27 mouse cellular contexts compared by ENCODE assay signal in the genomic region with DNA sequence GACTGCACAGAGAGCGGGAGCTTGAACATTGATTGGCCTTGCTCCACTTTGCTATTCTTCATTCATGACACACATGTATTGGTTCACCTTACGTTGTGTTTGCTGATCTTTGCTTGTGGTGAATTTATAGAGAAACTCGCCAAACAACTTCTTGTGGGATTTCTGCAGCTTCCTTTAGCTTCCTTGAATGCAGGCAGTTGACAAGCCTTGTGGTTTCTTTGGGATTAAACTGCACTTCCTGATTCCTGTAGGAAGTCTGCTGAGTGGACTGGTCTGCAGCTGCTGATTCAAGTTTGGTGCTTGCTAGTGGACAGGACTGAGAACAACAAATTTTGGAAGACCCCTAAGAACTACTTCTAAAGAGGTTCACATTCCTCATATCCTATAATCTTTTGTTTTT.
DNase-seq lines count a peak whose midpoint lies in the region; ATAC-seq lines count a peak whose summit lies in the region.
"Had no signal": no experiment of that assay in that cellular context is flagged by ENCODE, and none has a peak within 500 bp of the region (broad histone marks: within the 10 kb centered on the region; RNA-seq: fewer than 3 reads in every experiment).

No protein-coding gene starts in this region.

- H3K4me3 ChIP-seq in megakaryocyte, embryonic 14.5 days (replicated peaks), result peak overlapping the region; percentile 74
- no peak overlapping the region for H3K4me3 ChIP-seq in limb, embryonic 10.5 days
- H3K4me3 ChIP-seq: embryonic facial prominence, embryonic 12.5 days; embryonic facial prominence, embryonic 15.5 days; erythroblast, embryonic 14.5 days; forebrain, embryonic 10.5 days; forebrain, embryonic 12.5 days had no signal

- H3K36me3 ChIP-seq in megakaryocyte, embryonic 14.5 days (replicated peaks; ENCODE audit: low read length), result no peaks in the 10 kb centered on the region
- H3K36me3 ChIP-seq in limb, embryonic 10.5 days, result no peaks in the 10 kb centered on the region
- H3K36me3 ChIP-seq: embryonic facial prominence, embryonic 12.5 days; embryonic facial prominence, embryonic 15.5 days; forebrain, embryonic 10.5 days; forebrain, embryonic 12.5 days; G1E had no signal

- no peaks in the 10 kb centered on the region for H3K9me3 ChIP-seq in megakaryocyte, embryonic 14.5 days
- no peaks in the 10 kb centered on the region for H3K9me3 ChIP-seq in limb, embryonic 10.5 days (replicated peaks)
- H3K9me3 ChIP-seq: embryonic facial prominence, embryonic 12.5 days; embryonic facial prominence, embryonic 15.5 days; forebrain, embryonic 10.5 days; forebrain, embryonic 12.5 days; G1E had no signal

- H3K27me3 ChIP-seq in megakaryocyte, embryonic 14.5 days (replicated peaks), result no peaks in the 10 kb centered on the region
- H3K27me3 ChIP-seq in limb, embryonic 10.5 days (ENCODE audit: low read depth, poor library complexity, severe bottlenecking), result no peaks in the 10 kb centered on the region
- H3K27me3 ChIP-seq: CH12.LX; embryonic facial prominence, embryonic 12.5 days; embryonic facial prominence, embryonic 15.5 days; forebrain, embryonic 12.5 days; Patski had no signal

- H3K4me1 ChIP-seq in megakaryocyte, embryonic 14.5 days, result peaks cover 19% of the 10 kb centered on the region
- no peaks in the 10 kb centered on the region for H3K4me1 ChIP-seq in limb, embryonic 10.5 days
- H3K4me1 ChIP-seq: embryonic facial prominence, embryonic 12.5 days; embryonic facial prominence, embryonic 15.5 days; forebrain, embryonic 10.5 days; forebrain, embryonic 12.5 days had no signal

- no peak overlapping the region for H3K27ac ChIP-seq in limb, embryonic 10.5 days
- H3K27ac ChIP-seq: embryonic facial prominence, embryonic 12.5 days; embryonic facial prominence, embryonic 15.5 days; forebrain, embryonic 10.5 days; forebrain, embryonic 12.5 days had no signal

- WGBS in limb, embryonic 10.5 days, result 87% methylated on average over 3 of the region's 3 CpGs

- no peak for DNase-seq in heart, postnatal 4 days
- DNase-seq in limb, embryonic 10.5 days (ENCODE audit: low spot score), result no peak
- DNase-seq: adrenal gland, adult 8-10 months; adrenal gland, postnatal 14 days; adrenal gland, postnatal 36 days; B cell, adult 2 months; cerebellum, adult 11-12 months; cerebellum, adult 2 months; cerebellum, adult 9-10 months; cerebellum, postnatal 10 days; cerebellum, postnatal 25 days; embryo, embryonic 11 days had no signal

- ATAC-seq in megakaryocyte, adult 5-6 weeks (ENCODE audit: poor library complexity, severe bottlenecking), result no peak
- ATAC-seq in common myeloid progenitor, adult 5-6 weeks (replicated peaks; ENCODE audit: low read depth, poor library complexity, severe bottlenecking), result peak; percentile 65
- ATAC-seq: activated CD4-positive, CD25-positive, alpha-beta regulatory T cell, adult 4 months; CD4-positive, CD25-positive, alpha-beta regulatory T cell, adult 4 months; forebrain, embryonic 14.5 days; forebrain, embryonic 16.5 days; Patski had no signal
